Mouse (Mus musculus) urinary bladder, adult 2 months (tissue): ENCODE results near the gene Nme7. TPM values are rescaled to one million over a fixed set of nuclear protein-coding genes. Genes with fewer than 3 reads are reported as not detected.

Experiments
- DNase-seq: peaks from one replicate; pipeline ENCODE4 v3.0.0; 2022; ENCODE audit warnings: low spot score
- polyA plus RNA-seq: library from polyadenylated mRNA; depleted of rRNA; stranded (reverse); fragments of >200 nt; gene quantifications from 2 replicates; pipeline ENCODE4 v1.2.3, GENCODE M21; 2012

Gene Nme7
- polyA plus RNA-seq, 1 experiment: 14.1 TPM

DNA sequence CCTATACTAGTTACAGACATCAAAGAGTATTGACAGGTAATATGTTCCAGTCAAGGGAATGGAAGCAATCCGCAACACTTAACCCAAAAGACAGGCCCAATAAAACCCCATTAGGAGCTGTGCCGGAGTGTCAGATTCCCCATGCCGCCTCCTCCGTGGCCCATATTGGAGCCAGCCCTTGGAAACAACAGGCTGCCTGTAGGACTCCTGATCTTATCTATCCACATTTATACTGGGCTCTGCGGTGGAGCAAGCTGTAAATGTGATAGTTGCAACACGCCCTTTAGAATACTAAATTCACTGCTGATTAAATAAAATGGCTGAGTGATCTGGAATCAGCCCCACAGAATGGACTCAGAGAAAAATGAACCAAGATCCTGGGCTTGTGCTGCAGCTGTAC, 130.1 kb downstream of the Nme7 start:
- no peak for DNase-seq

DNA sequence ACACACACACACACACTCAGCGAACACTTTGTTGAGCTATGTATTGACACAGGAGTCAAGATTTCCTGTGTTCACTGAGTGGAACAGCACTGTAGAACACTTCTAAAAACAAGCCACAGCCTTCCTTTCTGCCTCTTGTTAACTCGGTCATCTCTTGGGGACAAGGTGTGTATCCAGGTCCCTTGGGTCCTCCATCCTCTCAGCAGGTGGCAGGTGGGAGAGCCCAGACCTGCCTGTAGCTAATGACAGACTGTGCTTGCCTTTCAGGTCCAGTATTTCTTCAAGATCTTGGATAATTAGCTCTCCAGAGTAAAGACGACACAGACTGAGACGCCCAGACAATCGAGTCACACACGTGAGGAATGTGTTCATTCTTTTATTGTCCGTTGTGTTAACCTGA, 132.8 kb downstream of the Nme7 start:
- no peak for DNase-seq

DNA sequence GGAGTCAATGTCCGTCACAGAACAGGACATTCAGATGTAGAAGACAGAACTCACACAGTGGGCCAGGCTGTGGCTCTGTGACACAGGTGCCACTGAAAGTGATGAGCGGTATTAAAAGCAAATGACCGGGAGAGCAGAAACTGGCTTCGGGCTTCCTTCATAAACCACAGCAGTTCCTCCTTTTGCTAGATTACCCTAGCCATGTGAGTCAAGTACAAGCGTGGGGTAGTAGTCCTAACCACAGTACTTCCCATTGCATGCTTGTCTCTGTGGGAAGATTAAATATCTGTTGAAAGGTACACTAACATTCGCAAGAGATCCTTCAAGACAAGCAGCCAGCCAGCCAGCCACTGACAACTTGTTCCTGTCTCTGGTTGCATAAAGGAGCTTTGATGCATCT, 136.3 kb downstream of the Nme7 start:
- DNase-seq: no peak

DNA sequence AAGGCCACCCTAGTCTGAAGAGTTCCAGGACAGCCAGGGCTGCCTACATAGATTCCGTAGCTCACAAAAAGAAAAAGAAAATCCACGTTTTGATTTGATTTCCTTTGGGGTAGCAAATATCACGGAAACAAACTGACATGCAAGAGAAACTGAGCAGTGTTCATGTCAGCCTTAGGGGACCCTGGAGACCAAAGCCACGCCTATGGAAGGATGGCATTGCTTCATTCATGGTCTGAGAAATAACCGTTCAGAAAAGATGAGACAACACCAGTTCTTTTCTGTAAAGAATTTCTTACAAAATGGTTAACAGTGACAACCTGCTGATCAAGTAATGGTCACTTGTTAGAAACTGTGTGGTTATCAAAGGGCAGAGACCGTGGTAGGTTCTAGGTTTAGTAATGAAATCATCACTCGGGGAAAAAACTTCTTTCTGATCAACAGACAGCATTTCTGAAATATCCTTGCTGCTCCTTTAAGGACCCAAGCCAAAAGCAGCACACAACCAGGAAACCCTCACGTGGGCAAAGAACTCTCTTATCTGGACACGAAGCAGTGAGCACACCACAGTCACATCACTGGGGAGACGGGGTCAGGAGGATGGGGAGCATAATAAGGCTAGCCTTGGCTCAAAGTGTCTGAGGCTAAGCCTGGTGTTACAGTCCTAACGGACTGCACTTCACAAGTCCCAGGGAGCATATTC, 136.9 kb downstream of the Nme7 start:
- DNase-seq: no peak

DNA sequence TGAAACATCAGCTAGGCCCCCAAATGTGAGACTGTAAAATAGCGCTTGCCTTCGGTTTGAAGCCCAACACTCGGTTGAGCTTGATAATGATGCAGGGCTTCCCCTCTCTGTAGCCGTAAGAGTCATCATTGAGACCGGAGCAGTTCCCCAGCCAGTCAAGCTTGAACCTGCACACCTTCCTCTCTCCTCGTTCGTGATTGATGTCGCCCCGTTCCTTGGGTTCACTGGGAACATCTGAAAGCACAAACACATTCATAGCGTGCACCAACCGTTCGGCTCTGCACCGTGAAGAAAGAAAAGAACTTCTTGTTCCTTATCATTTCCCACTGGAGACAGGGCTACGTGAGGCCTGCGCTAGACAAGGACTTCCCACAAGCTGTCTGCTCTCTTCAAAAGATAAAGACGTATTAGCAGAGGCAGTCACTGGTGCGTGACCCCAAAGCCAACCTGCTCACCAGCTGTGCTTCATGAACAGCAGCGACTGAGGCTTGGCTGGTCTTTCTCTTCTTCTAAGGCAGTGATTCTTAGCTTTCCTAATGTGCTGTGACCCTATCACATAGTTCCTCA, 137.6 kb downstream of the Nme7 start:
- DNase-seq: no peak

DNA sequence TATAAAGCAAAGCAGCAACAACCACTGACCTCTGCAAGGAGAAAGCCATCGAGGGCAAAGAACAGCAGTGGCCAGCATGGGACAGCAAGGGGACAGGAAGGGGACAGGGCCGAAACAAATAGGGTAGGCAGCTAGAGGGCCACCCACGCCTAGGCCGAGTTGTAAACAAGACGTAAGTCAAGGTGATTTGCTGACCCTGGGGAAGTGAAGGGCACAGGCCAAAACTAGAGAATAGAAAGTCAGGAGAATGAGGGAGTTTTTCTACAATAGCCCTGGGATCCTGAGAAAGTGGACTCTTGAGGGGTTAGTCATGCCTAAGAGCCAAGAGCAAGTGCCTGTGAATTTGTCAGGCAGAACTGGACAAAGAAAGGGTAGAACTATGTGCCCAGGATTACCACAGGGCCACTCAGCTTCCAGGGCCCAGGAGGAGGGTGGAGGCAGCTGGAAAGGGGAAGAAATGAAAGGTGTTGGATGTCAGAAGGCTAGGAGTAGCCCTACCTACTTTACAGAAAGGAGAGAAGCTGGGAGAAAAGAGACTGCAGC, 141.8 kb downstream of the Nme7 start:
- no peak for DNase-seq

DNA sequence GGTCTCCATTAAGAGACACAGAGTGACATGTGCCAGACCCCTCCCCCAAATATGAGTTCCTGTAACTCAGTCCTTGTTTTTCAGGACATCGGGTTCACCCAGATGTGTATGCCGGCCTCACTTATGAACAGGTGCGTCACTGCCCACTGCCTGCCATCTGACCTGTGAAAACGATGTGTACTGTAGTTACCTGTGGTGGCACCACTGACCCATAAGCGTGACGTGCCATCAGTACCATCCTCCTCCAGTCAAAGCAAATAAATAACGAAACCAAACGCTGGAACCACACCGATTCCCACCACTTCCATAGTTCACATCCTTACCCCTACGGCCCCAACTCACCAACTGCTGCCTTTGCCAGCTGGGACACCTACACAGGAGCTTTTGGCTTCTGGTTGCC, 142.6 kb downstream of the Nme7 start:
- no peak for DNase-seq

DNA sequence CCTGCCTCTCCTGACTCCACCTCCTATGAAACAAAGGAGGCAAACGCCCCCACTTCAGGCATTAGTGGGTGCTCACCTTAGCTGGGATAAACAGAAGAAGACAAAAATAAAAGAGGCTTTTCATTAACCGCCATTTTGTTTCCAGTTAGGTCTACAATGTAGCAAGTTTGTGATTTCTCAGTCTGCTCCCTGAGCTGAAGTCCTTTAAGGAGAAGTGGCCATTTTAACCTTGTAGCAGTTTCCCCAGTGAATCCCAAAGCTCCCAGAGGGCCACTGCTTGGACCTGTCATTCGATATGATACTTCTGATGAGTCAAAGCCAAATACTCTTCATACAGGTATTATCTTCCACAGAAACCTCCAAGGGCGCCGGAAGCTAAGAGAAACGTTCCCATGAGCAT, 143.6 kb downstream of the Nme7 start:
- no peak for DNase-seq

DNA sequence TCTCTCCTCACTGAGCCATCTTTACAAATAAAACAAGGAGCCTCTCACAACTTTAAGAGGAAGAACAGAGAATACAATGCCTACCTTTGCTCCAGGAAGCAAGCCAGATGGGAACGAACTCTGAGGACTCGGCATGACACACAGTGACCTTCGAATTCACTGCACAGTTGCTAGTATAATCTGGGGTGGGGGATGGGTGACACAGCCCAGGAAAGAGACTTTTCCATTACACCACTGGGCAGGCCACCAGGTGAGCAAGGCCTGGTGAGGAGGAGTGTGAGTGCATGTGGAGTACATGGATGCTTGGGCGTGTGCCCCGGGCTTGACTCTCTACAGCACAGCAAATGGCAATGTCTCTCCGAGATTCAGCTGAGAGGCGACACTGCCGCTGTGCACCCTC, 145.7 kb downstream of the Nme7 start:
- no peak for DNase-seq

DNA sequence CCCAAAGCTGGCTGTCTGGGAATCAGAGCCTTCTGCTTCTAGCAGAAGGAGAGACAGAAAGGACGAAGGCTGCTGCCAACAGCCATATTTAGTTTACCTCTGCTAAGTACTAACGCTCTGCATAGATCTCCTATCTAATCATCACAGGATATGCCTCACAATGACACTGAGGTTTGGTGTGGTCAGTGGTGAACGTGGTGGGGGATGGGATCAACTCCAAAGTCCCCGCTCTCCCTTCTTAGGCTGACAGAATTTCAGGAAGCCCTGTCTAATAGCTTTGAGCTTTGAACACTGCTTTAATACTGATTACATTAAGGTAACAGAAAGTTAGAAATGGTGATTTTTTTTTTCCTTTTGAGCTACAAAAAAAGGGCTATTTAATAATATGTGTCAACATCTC, 146.3 kb downstream of the Nme7 start:
- DNase-seq: no peak

DNA sequence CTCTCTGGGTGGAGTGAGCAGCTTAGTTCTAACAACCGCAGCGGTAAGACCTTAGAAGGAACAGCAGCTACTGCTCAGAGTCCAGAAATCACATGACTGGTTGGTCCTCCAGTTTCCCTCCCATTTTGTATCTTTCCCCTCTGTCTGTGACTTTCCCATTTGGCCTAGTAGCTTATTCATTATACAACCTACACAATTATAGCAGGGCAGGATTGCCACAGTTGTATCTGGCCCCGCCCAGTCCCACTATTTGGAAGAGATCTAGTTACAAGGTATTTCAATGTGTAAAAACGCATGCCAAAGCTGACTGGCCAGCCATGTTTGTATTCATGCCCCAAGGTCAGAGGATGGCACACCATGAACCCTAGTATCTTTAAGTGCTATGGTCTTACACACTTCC, 146.7 kb downstream of the Nme7 start:
- DNase-seq: no peak

DNA sequence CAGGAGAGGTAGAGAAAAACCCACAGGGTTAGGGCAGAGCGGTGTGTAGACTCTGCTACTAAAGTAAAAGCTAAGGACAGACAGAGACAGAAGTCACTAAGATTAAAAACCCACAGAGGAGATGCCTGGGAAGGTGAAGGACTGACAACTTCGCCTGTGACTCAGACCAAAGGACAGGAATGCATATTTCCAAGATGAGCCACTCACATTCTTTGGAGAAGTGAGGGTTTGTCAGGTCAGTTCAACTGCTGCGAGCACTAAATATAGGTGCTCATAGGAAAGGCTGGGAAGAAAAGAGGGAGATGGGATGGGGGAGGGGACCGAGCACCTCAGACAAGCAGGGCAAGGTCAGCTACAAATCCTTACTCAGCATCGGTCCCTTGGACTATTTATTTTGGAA, 147.4 kb downstream of the Nme7 start:
- no peak for DNase-seq

DNA sequence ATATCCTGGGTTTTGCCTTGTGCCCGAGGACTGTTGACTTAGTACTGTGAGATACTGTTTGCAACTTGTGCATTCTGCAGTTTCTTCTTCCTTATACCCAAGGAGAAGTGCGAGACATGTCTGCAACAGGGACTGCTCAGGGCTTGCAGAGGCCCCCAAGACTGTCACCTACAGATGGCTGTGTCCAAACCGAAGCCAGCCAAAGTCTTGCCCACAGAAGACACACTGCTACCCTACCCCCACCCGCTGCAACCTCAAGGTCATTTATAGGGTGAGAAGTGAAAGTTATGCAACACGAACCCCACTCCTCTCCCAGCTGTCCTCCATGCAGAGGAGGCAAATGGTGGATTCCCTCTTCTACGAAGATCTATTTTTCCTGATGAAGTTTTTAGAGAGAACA, 148.7 kb downstream of the Nme7 start:
- DNase-seq: no peak

DNA sequence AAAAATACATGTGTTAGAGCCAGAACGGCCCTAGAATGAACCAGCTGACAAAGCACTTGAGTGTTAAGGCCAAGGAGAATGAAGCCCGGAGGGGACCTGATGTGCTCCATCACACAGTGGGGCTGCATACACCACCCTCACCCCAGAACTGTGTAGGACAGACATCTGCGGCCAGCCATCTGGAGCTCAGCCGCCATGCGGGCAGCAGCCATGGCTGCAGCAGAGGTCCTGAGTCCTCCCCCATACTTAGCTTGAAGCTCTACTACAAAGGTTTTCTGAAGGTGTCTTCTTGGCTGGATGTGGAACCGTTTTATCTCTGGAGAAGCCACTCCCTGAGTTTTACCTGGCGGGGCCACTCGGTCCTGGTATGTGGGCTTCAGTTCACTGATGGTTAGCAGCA, 149.2 kb downstream of the Nme7 start:
- DNase-seq: no peak

DNA sequence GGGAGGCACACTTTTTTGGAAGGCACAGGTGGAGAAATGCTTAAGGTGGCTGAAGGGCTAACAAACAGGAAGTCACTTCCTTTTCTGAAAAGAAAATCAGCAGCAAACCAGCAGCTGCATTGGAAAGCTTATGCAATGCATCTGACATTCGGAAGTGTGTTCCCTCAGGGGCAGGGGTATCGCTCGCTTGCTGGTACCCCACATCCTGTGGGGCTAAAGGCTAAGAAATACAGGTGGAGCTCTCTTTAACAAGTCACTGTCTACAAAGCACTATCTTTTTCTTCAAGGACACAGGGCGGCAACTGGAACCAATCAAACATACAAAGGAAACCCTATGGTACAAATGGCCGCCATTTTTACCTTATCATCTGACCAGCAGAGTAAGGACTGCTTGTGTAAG, 149.8 kb downstream of the Nme7 start:
- DNase-seq: no peak

DNA sequence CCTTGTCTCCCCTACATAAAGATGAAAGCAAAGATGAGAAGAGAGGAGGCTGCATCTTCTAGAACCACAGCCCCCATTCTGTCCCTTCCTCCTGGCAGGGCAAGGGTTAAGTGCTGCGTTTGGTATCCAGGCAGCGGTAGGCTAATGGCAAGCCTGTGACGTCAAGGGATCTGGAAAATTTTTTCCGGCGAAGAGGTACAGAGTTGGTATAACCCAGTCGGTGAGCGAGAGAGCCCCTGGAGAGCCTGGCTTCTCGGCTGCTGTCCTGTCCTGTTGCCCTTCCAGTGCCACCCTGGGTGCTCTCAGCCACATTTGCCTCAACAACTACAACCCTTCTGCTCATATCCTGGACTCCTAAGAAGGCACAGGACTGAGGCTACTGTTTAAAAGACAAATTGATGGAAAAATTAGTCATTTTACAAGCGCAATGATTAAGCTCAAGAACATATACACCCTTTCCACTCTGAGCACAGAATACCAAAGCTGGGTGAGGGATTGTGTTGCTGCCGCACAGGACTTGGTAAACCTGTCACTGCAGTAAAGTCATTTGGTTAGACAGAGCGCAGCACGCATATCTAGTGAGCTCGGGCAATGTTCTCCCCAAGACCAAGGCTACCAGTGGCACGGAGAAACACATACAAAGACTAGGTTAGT, 151.0 kb downstream of the Nme7 start:
- DNase-seq: no peak

DNA sequence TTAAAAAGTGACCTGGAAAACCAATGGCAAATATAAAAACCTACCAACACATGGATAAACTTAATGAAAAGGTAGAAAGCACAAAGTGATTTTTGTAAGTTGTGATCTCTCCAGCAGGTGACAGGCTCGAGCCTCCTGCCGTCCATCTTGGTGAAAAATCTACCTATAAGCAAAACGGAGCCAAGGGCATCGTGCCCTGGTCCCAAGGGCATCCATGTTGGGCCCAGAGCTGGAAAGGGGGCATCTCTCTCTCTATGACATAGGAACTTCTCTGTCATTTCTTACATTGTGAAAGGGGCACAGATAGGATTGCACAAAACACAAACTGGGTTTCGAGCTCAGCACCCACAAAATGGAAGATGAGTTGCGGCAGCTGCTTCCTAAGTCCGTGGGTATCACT, 151.7 kb downstream of the Nme7 start:
- DNase-seq: no peak

DNA sequence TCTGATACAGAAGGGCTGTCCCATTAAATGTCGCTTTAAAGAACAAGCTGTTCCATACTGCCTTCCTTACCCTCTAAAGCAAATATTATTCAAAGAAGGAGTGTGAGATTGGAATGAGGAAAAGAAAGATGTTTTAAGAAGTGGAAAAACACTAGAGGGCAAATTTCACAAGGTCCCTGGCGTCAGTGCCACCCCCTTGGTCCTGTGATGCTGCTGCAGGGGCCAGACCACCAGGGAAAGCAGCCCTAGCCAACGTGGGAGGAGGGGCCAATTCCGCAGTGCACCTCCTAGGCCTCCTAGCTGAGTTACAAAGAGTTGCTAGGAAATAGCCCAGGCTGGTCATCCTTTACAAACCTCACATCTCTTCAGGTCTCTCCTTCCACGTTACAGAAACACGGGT, 152.1 kb downstream of the Nme7 start:
- no peak for DNase-seq

DNA sequence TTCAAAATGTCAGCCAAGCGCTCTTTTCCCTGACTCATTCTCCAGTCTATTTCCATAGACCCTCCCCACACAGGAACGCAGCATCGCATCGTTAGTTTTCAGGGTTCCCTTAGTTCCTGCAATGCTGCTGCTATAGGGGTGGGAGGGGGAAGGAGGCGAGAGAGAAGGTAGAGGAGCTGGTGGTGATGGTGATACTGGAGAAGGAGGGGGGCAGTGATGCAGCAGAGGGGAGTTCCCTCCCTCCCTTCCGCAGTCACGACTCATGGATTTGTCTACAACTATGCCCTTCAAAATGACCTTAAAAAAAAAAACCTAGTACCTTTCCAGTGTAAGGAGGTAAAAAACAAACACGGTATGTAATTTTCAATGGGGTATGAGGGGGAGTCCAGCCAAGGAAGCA, 152.8 kb downstream of the Nme7 start:
- no peak for DNase-seq

DNA sequence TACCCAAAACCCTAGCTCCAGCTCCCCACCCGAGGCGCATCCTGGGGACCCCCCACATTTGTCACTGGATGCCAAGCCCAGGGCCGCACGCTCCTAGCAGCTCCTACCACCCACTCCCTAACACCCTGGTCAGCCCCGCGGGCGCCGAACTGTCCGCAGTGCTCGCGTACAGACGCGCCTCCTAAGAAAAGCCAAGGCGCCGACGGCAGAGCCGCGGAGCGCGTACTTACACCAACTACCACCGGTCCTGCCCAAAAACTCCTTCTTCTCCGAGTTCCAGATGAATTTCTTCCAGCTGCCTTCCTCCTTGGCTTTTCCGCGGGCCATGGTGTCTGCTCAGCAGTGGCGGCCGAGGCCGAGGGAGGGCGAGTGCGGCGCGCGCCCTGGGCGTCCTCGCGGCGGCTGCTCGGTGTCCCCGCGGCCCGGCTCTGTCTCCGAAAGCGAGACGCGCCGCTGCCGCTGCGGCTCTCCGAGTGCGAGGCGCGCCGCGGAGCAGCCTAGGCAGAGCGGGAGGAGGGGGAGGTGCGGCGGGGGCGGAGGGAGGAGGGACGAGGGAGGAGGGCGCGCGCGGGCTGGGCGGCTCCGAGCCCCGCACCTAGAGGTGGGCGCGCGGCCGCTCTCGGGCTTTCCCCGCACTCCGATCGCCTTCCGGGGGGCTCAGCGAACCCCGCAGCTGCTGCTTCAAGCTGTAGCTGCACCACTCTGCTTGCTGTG, 153.8 kb downstream of the Nme7 start:
- peak; percentile 88 for DNase-seq

DNA sequence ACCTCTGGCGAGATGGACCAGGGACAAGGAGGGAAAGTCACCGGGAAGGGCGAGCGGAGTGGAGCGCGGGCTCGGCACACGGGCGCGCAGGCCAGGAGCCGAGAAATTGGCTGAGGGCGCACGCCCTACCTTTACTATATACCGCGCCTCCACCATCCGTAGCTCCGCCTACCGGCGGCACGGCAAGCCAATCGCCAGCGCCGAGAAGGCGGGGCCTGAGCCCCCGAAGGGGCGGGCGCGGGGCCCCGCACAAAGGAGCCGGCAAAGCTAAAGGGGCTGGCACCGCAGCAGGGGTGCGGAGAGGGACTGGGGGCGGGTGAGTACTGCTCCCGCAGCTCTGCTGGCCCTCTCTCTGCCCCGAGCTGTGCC, 154.3 kb downstream of the Nme7 start, which contains the start of gene Atp1b1:
Atp1b1 (minus strand) TSS at position 111 of the 369 bp plus-strand sequence.
- no peak for DNase-seq

DNA sequence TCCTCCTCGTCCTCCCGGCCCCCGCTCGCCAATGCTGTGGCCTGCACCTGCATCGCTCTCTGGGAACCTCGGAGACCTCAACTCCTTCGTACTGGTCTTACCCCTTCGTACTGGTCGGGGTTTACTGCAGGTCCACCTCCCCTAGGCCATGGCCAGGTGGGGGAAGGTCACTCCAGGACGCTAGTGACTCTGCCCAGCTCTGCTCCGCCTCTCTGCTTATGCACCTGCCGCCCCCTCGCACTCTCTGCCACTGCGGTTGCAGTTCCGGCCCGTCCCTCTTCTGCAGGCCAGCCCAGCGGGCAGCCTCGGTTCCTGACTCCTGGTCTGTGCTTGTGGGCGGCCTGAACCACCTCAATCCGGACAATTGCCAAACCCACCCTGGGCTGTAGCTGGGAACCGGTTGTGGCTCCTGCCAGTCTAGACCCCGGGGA, 154.7 kb downstream of the Nme7 start:
- no peak for DNase-seq
